15 mouse cellular contexts compared by ENCODE assay signal in genomic region chr8:121769621-121770020, GRCm38 (mm10). TPM values are rescaled to one million over a fixed set of nuclear protein-coding genes. Genes with fewer than 3 reads are reported as not detected.
"Had no signal": no experiment of that assay in that cellular context is flagged by ENCODE, and none has a peak within 500 bp of the region (broad histone marks: within the 10 kb centered on the region; RNA-seq: fewer than 3 reads in every experiment).

No protein-coding gene starts in this region.

- ATAC-seq: liver, postnatal 0 days; midbrain, embryonic 15.5 days had no signal

- DNase-seq: kidney, postnatal 25 days; layer of hippocampus, adult 9-11 months; liver; liver, embryonic 13.5 days; liver, postnatal 0 days; lung, postnatal 14 days; right cerebral cortex, postnatal 14 days; thymus, postnatal 36 days had no signal

- H3K4me3 ChIP-seq: liver, embryonic 13.5 days; lung, embryonic 15.5 days; megakaryocyte, embryonic 14.5 days; midbrain, embryonic 15.5 days; neural tube, embryonic 13.5 days had no signal

- H3K36me3 ChIP-seq: liver, embryonic 13.5 days; lung, embryonic 15.5 days; midbrain, embryonic 15.5 days; neural tube, embryonic 13.5 days had no signal

- H3K9me3 ChIP-seq: liver, embryonic 13.5 days; lung, embryonic 15.5 days; megakaryocyte, embryonic 14.5 days; midbrain, embryonic 15.5 days; neural tube, embryonic 13.5 days had no signal

- H3K4me1 ChIP-seq: liver, embryonic 13.5 days; lung, embryonic 15.5 days; megakaryocyte, embryonic 14.5 days had no signal

- H3K9ac ChIP-seq: liver, embryonic 13.5 days; liver, postnatal 0 days; lung, embryonic 15.5 days; midbrain, embryonic 15.5 days had no signal

- H3K27me3 ChIP-seq: liver, embryonic 13.5 days; midbrain, embryonic 15.5 days; neural tube, embryonic 13.5 days had no signal

- H3K4me2 ChIP-seq: liver, embryonic 13.5 days; lung, embryonic 15.5 days; midbrain, embryonic 11.5 days; midbrain, embryonic 15.5 days; neural tube, embryonic 13.5 days had no signal

- H3K27ac ChIP-seq: liver, embryonic 13.5 days; lung, embryonic 15.5 days; macrophage; midbrain, embryonic 15.5 days had no signal

RNA-seq across cellular contexts. Expression of gene Jph3, which starts 40.2 kb away (rescaled TPM):
- polyA plus RNA-seq: thymus, postnatal 0 days had no signal
